Mouse (Mus musculus) layer of hippocampus, adult 9-11 months (tissue): Measurements from ENCODE around the gene Slc16a1.

Source experiments
- DNase-seq: peaks from one replicate; pipeline ENCODE4 v3.0.0; 2022

The Slc16a1 gene

GRCm38 (mm10) chr3:104639749-104640368, 1.4 kb downstream of the Slc16a1 start:
- no peak for DNase-seq

DNA sequence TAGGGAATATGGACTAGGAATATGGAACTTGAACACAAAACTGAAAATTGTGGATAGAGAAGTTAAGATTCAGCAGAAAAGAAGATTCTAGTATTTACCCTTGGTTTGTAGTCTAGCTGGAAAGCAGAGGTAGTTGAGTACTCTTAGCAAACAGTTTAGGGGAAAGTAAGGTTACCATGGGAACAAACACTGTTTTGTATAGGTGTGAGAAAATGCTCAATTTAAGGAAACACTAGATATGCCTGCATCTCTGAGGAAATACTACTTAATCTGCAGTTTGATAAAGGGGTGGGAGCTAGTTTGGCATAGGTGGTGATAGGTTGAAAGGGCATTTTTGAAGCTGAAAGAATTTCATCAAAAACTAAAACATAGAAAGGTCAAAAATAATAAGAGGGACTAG, 2.4 kb downstream of the Slc16a1 start:
- DNase-seq = no peak

GRCm38 (mm10) chr3:104641313-104641712, 2.8 kb downstream of the Slc16a1 start:
- DNase-seq = no peak

DNA sequence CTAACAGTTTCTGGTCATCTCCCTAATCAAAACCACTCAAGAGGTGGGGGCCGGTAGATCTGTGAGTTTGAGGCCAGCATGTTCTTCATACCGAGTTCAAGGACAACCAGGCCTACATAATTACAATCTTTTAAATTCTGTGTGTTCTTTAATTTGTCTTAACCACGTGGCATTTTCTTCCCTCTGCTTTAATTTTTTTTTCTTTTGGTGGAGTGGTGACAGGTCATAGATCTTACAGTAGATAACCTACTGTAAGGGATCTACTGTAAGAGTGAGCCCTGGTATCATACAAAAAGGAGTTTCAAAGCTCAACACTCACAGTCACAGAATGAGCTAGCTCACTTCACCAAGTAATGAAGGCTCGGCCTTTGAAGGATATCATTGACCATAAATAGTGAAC, 4.6 kb downstream of the Slc16a1 start:
- DNase-seq = no peak

GRCm38 (mm10) chr3:104643810-104644270, 5.4 kb downstream of the Slc16a1 start:
- DNase-seq = peak; percentile 30

- no peak for DNase-seq
These were observed 5.9 kb downstream of the Slc16a1 start for GRCm38 (mm10) chr3:104644371-104644770.

DNA sequence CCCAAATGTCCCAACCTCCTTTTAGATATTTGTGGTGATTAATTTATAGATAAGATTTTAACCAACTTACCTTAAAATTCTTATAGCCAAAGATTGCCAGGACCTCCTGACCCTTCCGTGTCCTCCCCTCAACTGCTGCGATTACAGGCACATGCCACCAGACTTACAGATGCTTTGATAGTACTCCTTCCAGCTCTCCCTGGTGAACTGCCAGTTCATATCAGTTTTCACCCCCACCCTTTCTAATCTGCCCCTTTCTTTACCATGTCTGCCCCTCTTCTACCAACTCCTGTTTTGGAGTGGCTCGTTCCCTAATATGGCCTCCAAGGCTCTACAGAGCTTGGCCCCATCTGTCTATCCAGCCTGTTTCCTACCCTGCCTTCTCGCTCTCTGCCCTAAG, 15.8 kb downstream of the Slc16a1 start:
- DNase-seq = no peak

GRCm38 (mm10) chr3:104654921-104655320, 16.5 kb downstream of the Slc16a1 start:
- no peak for DNase-seq

DNA sequence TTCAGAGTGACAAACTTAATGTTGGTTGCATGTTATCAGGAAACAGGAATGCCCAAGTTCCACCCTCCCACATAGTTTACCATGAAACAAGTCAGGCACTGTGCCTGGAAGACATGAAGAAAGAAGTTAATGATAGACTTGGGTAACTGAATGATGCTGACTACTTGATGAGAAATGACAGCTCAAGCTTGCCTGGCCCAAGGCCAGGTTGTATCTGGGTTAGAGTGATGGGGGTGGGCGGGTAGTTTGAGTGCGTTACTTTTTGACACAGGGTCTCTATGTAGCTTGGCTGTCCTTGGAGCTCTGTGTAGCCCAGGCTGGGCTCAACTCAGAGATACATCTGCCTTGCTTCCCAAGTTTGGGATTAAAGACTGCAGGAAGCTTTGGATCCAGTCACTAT, 20.2 kb downstream of the Slc16a1 start:
- DNase-seq = no peak

- no peak for DNase-seq
These were observed 21.3 kb downstream of the Slc16a1 start for GRCm38 (mm10) chr3:104659758-104660157.

GRCm38 (mm10) chr3:104660522-104660921, 22.1 kb downstream of the Slc16a1 start:
- no peak for DNase-seq

DNA sequence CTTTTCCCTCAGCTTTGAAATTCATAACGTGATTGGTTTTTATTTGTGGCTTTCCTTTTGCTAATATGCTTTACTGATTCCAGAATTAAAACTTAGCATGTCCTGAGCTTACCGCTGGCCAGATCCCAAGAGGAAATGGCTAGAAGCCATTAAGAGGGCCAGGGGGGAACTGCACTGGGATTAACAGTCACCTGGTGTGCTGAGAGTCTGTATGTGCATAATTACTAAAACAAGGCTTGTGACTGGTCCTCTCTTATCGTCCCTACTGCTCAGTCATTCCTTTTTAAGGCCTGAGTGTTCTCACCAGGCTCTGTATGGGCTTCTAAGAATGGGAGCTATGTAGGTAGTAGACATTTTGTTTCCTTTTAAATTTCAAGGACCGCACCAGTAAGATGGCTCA, 23.5 kb downstream of the Slc16a1 start:
- no peak for DNase-seq

GRCm38 (mm10) chr3:104662926-104663325, 24.5 kb downstream of the Slc16a1 start:
- DNase-seq = no peak

DNA sequence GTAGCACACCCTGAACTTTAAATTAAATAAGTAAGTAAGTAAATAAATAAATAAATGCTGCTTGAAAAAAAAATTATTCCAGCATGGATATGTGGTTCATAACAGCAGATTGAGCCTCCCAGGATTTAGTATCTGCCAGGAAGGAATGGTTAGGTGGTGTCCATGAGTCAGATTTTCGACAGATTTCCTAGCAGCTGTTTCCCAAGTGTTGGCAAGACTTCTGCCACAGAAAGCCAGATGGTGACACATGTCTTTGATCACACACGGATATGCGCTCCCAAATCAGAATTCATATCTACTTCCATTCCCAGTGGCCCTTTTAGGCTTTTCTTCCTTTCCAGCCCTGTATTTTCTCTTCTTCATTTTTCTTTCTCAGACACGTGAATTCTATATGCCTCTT, 28.5 kb downstream of the Slc16a1 start:
- DNase-seq = peak; percentile 89

DNA sequence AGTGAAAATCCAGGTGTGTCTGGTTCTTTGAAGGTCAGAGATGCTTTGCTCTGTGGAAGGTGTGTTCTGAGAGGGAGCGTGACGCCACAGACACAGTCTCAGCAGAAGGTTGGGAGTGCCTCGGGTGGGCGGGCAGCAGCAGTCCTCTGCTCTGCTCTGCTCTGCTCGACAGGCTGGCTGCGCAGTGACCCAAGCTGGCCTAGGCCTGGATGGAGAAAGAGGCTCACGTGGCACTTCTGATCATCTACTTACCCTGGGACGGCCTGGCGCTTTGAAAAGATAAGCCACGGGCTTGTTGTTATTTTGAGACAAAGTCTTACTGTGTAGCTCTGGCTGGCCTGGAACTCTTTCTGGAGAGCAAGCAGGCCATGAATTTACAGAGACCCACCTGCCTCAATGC, 29.0 kb downstream of the Slc16a1 start:
- DNase-seq = peak; percentile 51

GRCm38 (mm10) chr3:104668989-104669388, 30.5 kb downstream of the Slc16a1 start:
- DNase-seq = no peak

- peak; percentile 65 for DNase-seq
These were observed 31.4 kb downstream of the Slc16a1 start for GRCm38 (mm10) chr3:104669856-104670182.

DNA sequence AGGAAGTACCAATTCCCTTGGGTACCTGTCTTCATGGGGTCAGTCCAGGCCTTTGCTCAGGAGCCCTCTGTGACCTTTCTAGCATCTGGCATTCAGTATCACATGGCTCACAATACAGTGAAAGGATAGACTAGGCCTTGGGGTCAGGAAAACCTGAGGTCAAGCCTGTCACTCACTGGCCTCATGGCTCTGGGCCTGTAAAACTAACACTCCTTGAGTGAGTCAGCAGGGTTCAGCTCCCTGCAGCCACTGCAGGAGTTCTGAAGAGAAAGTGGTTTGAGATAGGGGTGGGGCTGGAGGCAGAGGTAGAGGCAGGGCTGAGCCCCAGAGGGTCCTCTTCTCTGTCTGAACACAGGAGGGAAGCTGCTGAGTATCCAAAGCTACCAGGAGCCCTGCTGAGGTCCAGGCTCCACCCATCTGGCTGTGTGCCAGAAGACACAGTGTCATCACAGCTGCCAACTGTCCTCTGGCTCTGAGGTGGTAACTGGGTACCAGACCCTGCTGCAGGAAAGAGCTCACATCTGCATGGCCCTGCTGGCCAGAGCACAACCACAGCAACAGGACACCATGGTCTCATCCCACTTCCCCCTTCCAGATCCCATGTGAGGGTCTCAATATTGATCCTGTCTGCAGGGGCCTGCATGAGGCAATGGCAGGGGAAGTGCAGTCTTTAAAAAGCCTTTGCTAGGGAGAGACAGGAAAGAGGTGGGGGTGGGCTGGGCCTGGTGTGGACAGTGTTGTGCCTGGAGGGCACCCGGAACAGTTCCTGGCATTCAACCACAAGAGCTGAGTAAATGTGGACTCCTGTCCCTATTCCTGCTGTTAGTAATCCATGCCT, 31.9 kb downstream of the Slc16a1 start:
- DNase-seq = peak; percentile 53

- DNase-seq = peak; percentile 52
These were observed 33.1 kb downstream of the Slc16a1 start for GRCm38 (mm10) chr3:104671543-104671942.

DNA sequence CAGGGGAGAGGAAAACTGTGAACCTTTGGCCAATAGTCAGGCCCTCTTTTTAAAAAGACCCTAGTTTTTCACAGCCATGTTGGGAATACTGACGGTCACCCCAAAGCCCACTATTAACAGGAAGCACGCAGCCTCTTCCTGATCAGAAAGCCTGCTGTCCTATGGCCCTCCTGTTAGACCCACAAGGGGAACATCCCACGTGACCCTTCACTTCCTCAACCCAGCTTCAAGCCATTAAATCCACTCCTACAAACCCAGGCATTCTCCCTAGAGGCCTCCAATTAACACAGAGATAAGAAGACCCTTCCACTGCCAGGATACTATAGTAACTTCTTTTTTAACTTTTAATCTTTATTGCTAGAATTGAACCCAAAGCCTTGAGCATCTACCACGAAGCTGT, 33.6 kb downstream of the Slc16a1 start:
- DNase-seq = peak; percentile 39

GRCm38 (mm10) chr3:104673642-104674328, 35.3 kb downstream of the Slc16a1 start:
- DNase-seq = no peak

DNA sequence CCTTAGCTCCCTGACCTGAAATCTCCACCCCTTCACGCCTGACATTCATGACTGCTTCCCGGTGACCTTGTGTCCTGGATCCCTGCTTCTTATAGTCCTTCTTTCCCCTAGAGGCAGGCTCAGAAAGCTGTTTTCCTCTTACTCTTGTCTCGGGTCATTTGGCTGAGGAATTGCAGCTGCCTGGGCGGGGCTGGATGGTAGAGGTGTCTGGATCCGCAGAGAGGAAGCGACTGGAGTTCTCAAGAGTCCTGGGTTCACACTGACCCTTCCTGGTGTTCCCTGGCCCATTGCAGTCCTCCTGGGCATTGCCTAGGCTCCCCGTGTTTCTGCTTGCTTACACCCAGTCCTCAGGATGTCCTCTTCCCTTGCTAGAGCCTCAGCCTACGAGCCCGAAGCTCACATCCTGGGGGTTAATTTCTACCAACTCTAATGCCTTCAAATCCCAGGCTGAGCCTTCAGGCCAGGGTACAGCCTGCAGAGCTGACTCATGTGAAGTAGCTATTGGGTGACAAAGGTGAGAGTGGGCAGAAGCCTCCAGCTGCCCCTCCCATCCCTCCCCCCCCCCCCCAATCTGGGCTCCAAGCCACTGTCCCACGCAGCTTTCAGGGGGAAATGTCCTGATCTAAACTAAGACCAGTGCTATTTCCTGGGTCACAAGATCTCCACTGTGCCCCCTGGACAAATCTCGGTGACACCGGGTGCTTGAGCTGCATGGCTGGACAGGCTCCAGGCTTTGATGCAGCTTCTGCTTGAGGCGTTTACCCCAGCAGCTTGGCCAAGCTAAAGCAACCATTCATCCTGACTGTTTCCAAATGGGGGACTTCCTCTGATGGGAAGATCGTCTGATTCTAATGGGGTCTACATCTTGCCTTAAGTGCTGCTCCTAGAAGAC, 36.1 kb downstream of the Slc16a1 start:
- DNase-seq = no peak
